Mouse (Mus musculus) limb, embryonic 11.5 days (tissue): ENCODE measurements at regions not wholly inside any gene's neighbourhood (a gene's known extent, or its start where the extent isn't known, plus 50 kb on each side); places are given as distances from the start of the nearest gene placed in this dataset.

Source experiments
- ATAC-seq: fragments of 200-750 bp; cut with Nextera tagmentation; 2 replicates; pipeline ENCODE4 v1.8.0; 2017; ENCODE audit warnings: low read depth; ENCODE audit not compliant: insufficient number of reproducible peaks, low FRiP score, low TSS enrichment
- DNase-seq: peaks from one replicate; pipeline ENCODE4 v3.0.0-alpha.2; 2015; ENCODE audit warnings: low spot score
- H3K27ac ChIP-seq: fragments of 300-500 bp; sonication (generic); replicated peaks from 2 replicates; pipeline ENCODE4 v1.5.1; 2014; ENCODE audit warnings: low read depth, mild to moderate bottlenecking, low read length
- H3K27me3 ChIP-seq: fragments of 300-500 bp; sonication (generic); 2 replicates; pipeline ENCODE4 v1.6.1; 2014; ENCODE audit warnings: mild to moderate bottlenecking, low read length, mixed read lengths; ENCODE audit not compliant: control insufficient read depth, insufficient read depth
- H3K36me3 ChIP-seq: fragments of 300-500 bp; sonication (generic); 2 replicates; pipeline ENCODE4 v1.6.1; 2014; ENCODE audit warnings: mild to moderate bottlenecking, low read length, moderate library complexity, mixed read lengths; ENCODE audit not compliant: control insufficient read depth, insufficient read depth
- H3K4me1 ChIP-seq: fragments of 300-500 bp; sonication (generic); 2 replicates; pipeline ENCODE4 v1.6.1; 2014; ENCODE audit warnings: low read length, mixed read lengths; ENCODE audit not compliant: control insufficient read depth, insufficient read depth
- H3K4me2 ChIP-seq: fragments of 300-500 bp; sonication (generic); 2 replicates; pipeline ENCODE4 v1.6.1; 2014; ENCODE audit warnings: low read depth, mild to moderate bottlenecking, moderate library complexity; ENCODE audit not compliant: severe bottlenecking
- H3K4me3 ChIP-seq: fragments of 300-500 bp; sonication (generic); 2 replicates; pipeline ENCODE4 v1.5.1; 2014; ENCODE audit warnings: low read depth, low read length
- H3K9ac ChIP-seq: fragments of 300-500 bp; sonication (generic); 2 replicates; pipeline ENCODE4 v1.6.1; 2014; ENCODE audit warnings: mild to moderate bottlenecking, low read length
- H3K9me3 ChIP-seq: fragments of 300-500 bp; sonication (generic); 2 replicates; pipeline ENCODE4 v1.6.1; 2016; ENCODE audit warnings: low read length; ENCODE audit not compliant: control insufficient read depth
- WGBS: fragments of 180-500 bp; shearing (Covaris S2); extraction: QIAGEN DNeasy Blood & Tissue Kit; methylation state at CpG from one replicate; pipeline ENCODE4 v1.1.7; 2014; 5-methylcytosine and 5-hydroxymethylcytosine counted together

GRCm38 (mm10) chr10:19412926-19413325 lies 56.6 kb downstream of the Olig3 start:
- Histone ChIP-seq H3K4me3 (no peak overlapping the region), H3K4me2 (no peak overlapping the region), H3K9ac (no peak overlapping the region), H3K4me1 (no peaks in the 10 kb centered on the region), H3K36me3 (no peaks in the 10 kb centered on the region), H3K27ac (no peak overlapping the region), H3K27me3 (no peaks in the 10 kb centered on the region), H3K9me3 (no peaks in the 10 kb centered on the region)
- DNase-seq = no peak
- ATAC-seq = no peak
- WGBS = 44% methylated on average over 2 of the region's 2 CpGs

GRCm38 (mm10) chr10:19413935-19414334 lies 57.6 kb downstream of the Olig3 start:
- WGBS = 14% methylated on average over 5 of the region's 5 CpGs
- no peak for ATAC-seq
- Histone ChIP-seq H3K9ac (no peak overlapping the region), H3K36me3 (no peaks in the 10 kb centered on the region), H3K4me2 (no peak overlapping the region), H3K4me3 (no peak overlapping the region), H3K9me3 (no peaks in the 10 kb centered on the region), H3K27ac (no peak overlapping the region), H3K4me1 (no peaks in the 10 kb centered on the region), H3K27me3 (no peaks in the 10 kb centered on the region)
- DNase-seq = no peak

GRCm38 (mm10) chr10:19414834-19415233 lies 58.5 kb downstream of the Olig3 start:
- H3K9ac ChIP-seq = no peak overlapping the region
- H3K4me2 ChIP-seq = no peak overlapping the region
- no peak overlapping the region for H3K4me3 ChIP-seq
- DNase-seq (no peak), ATAC-seq (no peak)
- no peaks in the 10 kb centered on the region for H3K9me3 ChIP-seq
- H3K4me1 ChIP-seq = no peaks in the 10 kb centered on the region
- no peak overlapping the region for H3K27ac ChIP-seq
- H3K36me3 ChIP-seq = no peaks in the 10 kb centered on the region
- WGBS = 20% methylated on average over 5 of the region's 5 CpGs
- H3K27me3 ChIP-seq = no peaks in the 10 kb centered on the region

- no peaks in the 10 kb centered on the region for H3K9me3 ChIP-seq
- H3K36me3 ChIP-seq = no peaks in the 10 kb centered on the region
- H3K4me3 ChIP-seq = no peak overlapping the region
- H3K9ac ChIP-seq = no peak overlapping the region
- H3K4me1 ChIP-seq = no peaks in the 10 kb centered on the region
- ATAC-seq (no peak), DNase-seq (no peak)
- H3K27me3 ChIP-seq = no peaks in the 10 kb centered on the region
- H3K4me2 ChIP-seq = no peak overlapping the region
- no peak overlapping the region for H3K27ac ChIP-seq
- WGBS = 66% methylated on average over 1 of the region's 1 CpGs
Measured at GRCm38 (mm10) chr10:19424030-19424429, 67.7 kb downstream of the Olig3 start.

- Histone ChIP-seq H3K4me3 (no peak overlapping the region), H3K4me1 (no peaks in the 10 kb centered on the region), H3K9ac (no peak overlapping the region), H3K4me2 (no peak overlapping the region), H3K27ac (no peak overlapping the region), H3K36me3 (no peaks in the 10 kb centered on the region), H3K9me3 (no peaks in the 10 kb centered on the region), H3K27me3 (no peaks in the 10 kb centered on the region)
- ATAC-seq = no peak
- WGBS = 79% methylated on average over 3 of the region's 3 CpGs
- no peak for DNase-seq
Measured at GRCm38 (mm10) chr10:19424961-19425360, 68.6 kb downstream of the Olig3 start.

- DNase-seq (no peak), ATAC-seq (no peak)
- H3K4me2 ChIP-seq = no peak overlapping the region
- no peak overlapping the region for H3K4me3 ChIP-seq
- 83% methylated on average over 3 of the region's 3 CpGs for WGBS
- no peaks in the 10 kb centered on the region for H3K27me3 ChIP-seq
- no peak overlapping the region for H3K9ac ChIP-seq
- H3K27ac ChIP-seq = no peak overlapping the region
- no peaks in the 10 kb centered on the region for H3K36me3 ChIP-seq
- H3K9me3 ChIP-seq = no peaks in the 10 kb centered on the region
- H3K4me1 ChIP-seq = no peaks in the 10 kb centered on the region
Measured at GRCm38 (mm10) chr10:19426835-19427234, 70.5 kb downstream of the Olig3 start.

- Histone ChIP-seq H3K36me3 (no peaks in the 10 kb centered on the region), H3K9ac (no peak overlapping the region), H3K27me3 (no peaks in the 10 kb centered on the region), H3K27ac (no peak overlapping the region), H3K9me3 (no peaks in the 10 kb centered on the region), H3K4me3 (no peak overlapping the region), H3K4me1 (no peaks in the 10 kb centered on the region), H3K4me2 (no peak overlapping the region)
- no peak for DNase-seq
- ATAC-seq = no peak
- 85% methylated on average over 4 of the region's 4 CpGs for WGBS
Measured at GRCm38 (mm10) chr10:19432515-19432914, 76.2 kb downstream of the Olig3 start.

GRCm38 (mm10) chr10:19434661-19435060 lies 78.3 kb downstream of the Olig3 start:
- Histone ChIP-seq H3K27ac (no peak overlapping the region), H3K4me2 (no peak overlapping the region), H3K4me3 (no peak overlapping the region), H3K4me1 (no peaks in the 10 kb centered on the region), H3K27me3 (no peaks in the 10 kb centered on the region), H3K9ac (no peak overlapping the region), H3K9me3 (no peaks in the 10 kb centered on the region), H3K36me3 (no peaks in the 10 kb centered on the region)
- no peak for ATAC-seq
- 72% methylated on average over 6 of the region's 6 CpGs for WGBS
- no peak for DNase-seq

- Histone ChIP-seq H3K9ac (no peak overlapping the region), H3K4me2 (no peak overlapping the region), H3K27ac (no peak overlapping the region), H3K36me3 (no peaks in the 10 kb centered on the region), H3K4me1 (no peaks in the 10 kb centered on the region), H3K9me3 (no peaks in the 10 kb centered on the region), H3K27me3 (no peaks in the 10 kb centered on the region), H3K4me3 (no peak overlapping the region)
- DNase-seq (no peak), ATAC-seq (no peak)
- WGBS = 73% methylated on average over 12 of the region's 12 CpGs
Measured at GRCm38 (mm10) chr10:19441807-19442206, 85.5 kb downstream of the Olig3 start.
